ENCODE assay signal across 20 mouse cellular contexts in genomic region chr11:89937241-89937640, GRCm38 (mm10).
DNase-seq lines count a peak whose midpoint lies in the region; ATAC-seq and TF ChIP-seq lines count a peak whose summit lies in the region.
"Had no signal": no experiment of that assay in that cellular context is flagged by ENCODE, and none has a peak within 500 bp of the region (broad histone marks: within the 10 kb centered on the region; RNA-seq: fewer than 3 reads in every experiment).

No protein-coding gene starts in this region.

- TF ChIP-seq EP300 in stomach, postnatal 0 days (optimal IDR thresholded peaks at IDR 0.05), result no peak

- peak; percentile 40; the same call in 1 of the 2 replicates for TF ChIP-seq CTCF in kidney, postnatal 0 days (IDR thresholded peaks at IDR 0.05; ENCODE audit: low read depth)
- TF ChIP-seq CTCF in midbrain, postnatal 0 days (IDR thresholded peaks at IDR 0.05), result peak; percentile 43
- peak; percentile 34; the same call in 1 of the 2 replicates for TF ChIP-seq CTCF in stomach, postnatal 0 days (IDR thresholded peaks at IDR 0.05; ENCODE audit: low read depth)

- no peak overlapping the region for H3K27ac ChIP-seq in kidney, postnatal 0 days
- H3K27ac ChIP-seq in kidney, embryonic 16.5 days (ENCODE audit: low read length), result no peak overlapping the region
- H3K27ac ChIP-seq in midbrain, postnatal 0 days (ENCODE audit: low read depth, low read length), result no peak overlapping the region
- H3K27ac ChIP-seq in midbrain, embryonic 15.5 days, result no peak overlapping the region
- no peak overlapping the region for H3K27ac ChIP-seq in stomach, postnatal 0 days (replicated peaks)
- H3K27ac ChIP-seq: intestine, embryonic 15.5 days; limb, embryonic 10.5 days; midbrain, embryonic 13.5 days; neural tube, embryonic 13.5 days had no signal

- no peak overlapping the region for H3K4me2 ChIP-seq in kidney, postnatal 0 days (ENCODE audit: low read length)
- H3K4me2 ChIP-seq in kidney, embryonic 16.5 days (replicated peaks; ENCODE audit: low read depth, low read length), result no peak overlapping the region
- H3K4me2 ChIP-seq in midbrain, postnatal 0 days (ENCODE audit: low read depth, low read length, poor library complexity, severe bottlenecking), result no peak overlapping the region
- no peak overlapping the region for H3K4me2 ChIP-seq in midbrain, embryonic 15.5 days
- H3K4me2 ChIP-seq in stomach, postnatal 0 days (replicated peaks; ENCODE audit: low read depth), result no peak overlapping the region
- H3K4me2 ChIP-seq: heart, embryonic 12.5 days; intestine, embryonic 15.5 days; midbrain, embryonic 13.5 days; neural tube, embryonic 13.5 days had no signal

- no peaks in the 10 kb centered on the region for H3K27me3 ChIP-seq in kidney, postnatal 0 days (ENCODE audit: insufficient read depth, low read length)
- H3K27me3 ChIP-seq in kidney, embryonic 16.5 days (ENCODE audit: insufficient read depth, low read length), result no peaks in the 10 kb centered on the region
- no peaks in the 10 kb centered on the region for H3K27me3 ChIP-seq in midbrain, postnatal 0 days (ENCODE audit: insufficient read depth, low read length)
- H3K27me3 ChIP-seq in midbrain, embryonic 15.5 days (replicated peaks), result no peaks in the 10 kb centered on the region
- H3K27me3 ChIP-seq in stomach, postnatal 0 days (ENCODE audit: control insufficient read depth, insufficient read depth, low read length), result no peaks in the 10 kb centered on the region
- H3K27me3 ChIP-seq: intestine, embryonic 15.5 days; midbrain, embryonic 13.5 days; neural tube, embryonic 13.5 days had no signal

- WGBS in kidney, postnatal 0 days, result 36% methylated on average over 7 of the region's 7 CpGs
- 35% methylated on average over 7 of the region's 7 CpGs for whole genome bisulfite sequencing in kidney, embryonic 16.5 days
- 43% methylated on average over 7 of the region's 7 CpGs for WGBS in midbrain, postnatal 0 days
- WGBS in midbrain, embryonic 15.5 days, result 47% methylated on average over 7 of the region's 7 CpGs
- WGBS in stomach, postnatal 0 days, result 26% methylated on average over 7 of the region's 7 CpGs

- no peaks in the 10 kb centered on the region for H3K9me3 ChIP-seq in kidney, postnatal 0 days (replicated peaks; ENCODE audit: low read length)
- no peaks in the 10 kb centered on the region for H3K9me3 ChIP-seq in kidney, embryonic 16.5 days (ENCODE audit: low read length)
- no peaks in the 10 kb centered on the region for H3K9me3 ChIP-seq in midbrain, postnatal 0 days (ENCODE audit: low read length)
- H3K9me3 ChIP-seq in midbrain, embryonic 15.5 days, result no peaks in the 10 kb centered on the region
- no peaks in the 10 kb centered on the region for H3K9me3 ChIP-seq in stomach, postnatal 0 days (ENCODE audit: control insufficient read depth, low read length)
- H3K9me3 ChIP-seq: G1E; heart, embryonic 12.5 days; intestine, embryonic 15.5 days; limb, embryonic 10.5 days; midbrain, embryonic 13.5 days; neural tube, embryonic 13.5 days had no signal

- H3K36me3 ChIP-seq in kidney, postnatal 0 days (ENCODE audit: insufficient read depth, low read length), result no peaks in the 10 kb centered on the region
- H3K36me3 ChIP-seq in kidney, embryonic 16.5 days (ENCODE audit: insufficient read depth, low read length), result no peaks in the 10 kb centered on the region
- H3K36me3 ChIP-seq in midbrain, postnatal 0 days (ENCODE audit: insufficient read depth, low read length), result no peaks in the 10 kb centered on the region
- H3K36me3 ChIP-seq in midbrain, embryonic 15.5 days (replicated peaks), result no peaks in the 10 kb centered on the region
- H3K36me3 ChIP-seq in stomach, postnatal 0 days (ENCODE audit: control insufficient read depth, insufficient read depth, low read length), result no peaks in the 10 kb centered on the region
- H3K36me3 ChIP-seq: G1E; heart, embryonic 12.5 days; intestine, embryonic 15.5 days; limb, embryonic 10.5 days; midbrain, embryonic 13.5 days; neural tube, embryonic 13.5 days had no signal

- H3K4me3 ChIP-seq in kidney, postnatal 0 days (replicated peaks; ENCODE audit: low read depth, low read length), result no peak overlapping the region
- H3K4me3 ChIP-seq in kidney, embryonic 16.5 days (ENCODE audit: low read length), result no peak overlapping the region
- H3K4me3 ChIP-seq in midbrain, postnatal 0 days (ENCODE audit: low read depth, low read length), result no peak overlapping the region
- H3K4me3 ChIP-seq in midbrain, embryonic 15.5 days, result no peak overlapping the region
- no peak overlapping the region for H3K4me3 ChIP-seq in stomach, postnatal 0 days (ENCODE audit: low read depth, low read length)
- H3K4me3 ChIP-seq: erythroblast, embryonic 14.5 days; heart, embryonic 12.5 days; intestine, embryonic 15.5 days; limb, embryonic 10.5 days; midbrain, embryonic 13.5 days; neural tube, embryonic 13.5 days had no signal

- ATAC-seq in CD4-positive, CD25-positive, alpha-beta regulatory T cell, adult 4 months, result no peak
- ATAC-seq in kidney, postnatal 0 days (replicated peaks; ENCODE audit: low FRiP score, low read depth), result no peak
- no peak for ATAC-seq in kidney, embryonic 16.5 days (ENCODE audit: low FRiP score, low TSS enrichment)
- ATAC-seq in midbrain, postnatal 0 days (ENCODE audit: low FRiP score), result no peak
- no peak for ATAC-seq in midbrain, embryonic 15.5 days (replicated peaks)
- ATAC-seq in stomach, postnatal 0 days (ENCODE audit: low FRiP score, low TSS enrichment), result no peak
- ATAC-seq: forebrain, embryonic 16.5 days; intestine, embryonic 15.5 days; midbrain, embryonic 13.5 days had no signal

- peak; percentile 2 for DNase-seq in CD4-positive, CD25-positive, alpha-beta regulatory T cell, adult 2 months (ENCODE audit: low read depth, low spot score)
- DNase-seq in kidney, postnatal 0 days (ENCODE audit: low spot score), result peak; percentile 31
- no peak for DNase-seq in midbrain, postnatal 0 days (ENCODE audit: low spot score)
- DNase-seq in stomach, postnatal 0 days (ENCODE audit: low spot score), result peak; percentile 17
- DNase-seq in left cerebral cortex, adult 9 months (ENCODE audit: low spot score in 2 of 2), result no peak
- DNase-seq: cerebellum, adult 2 months; gastrocnemius, postnatal 10 days; layer of hippocampus, postnatal 36 days; retina, postnatal 1 day had no signal

- no peak overlapping the region for H3K9ac ChIP-seq in kidney, postnatal 0 days (ENCODE audit: low read depth, low read length)
- H3K9ac ChIP-seq in kidney, embryonic 16.5 days (replicated peaks; ENCODE audit: low read length), result no peak overlapping the region
- H3K9ac ChIP-seq in midbrain, postnatal 0 days (replicated peaks; ENCODE audit: low read length, poor library complexity, severe bottlenecking), result no peak overlapping the region
- no peak overlapping the region for H3K9ac ChIP-seq in midbrain, embryonic 15.5 days
- H3K9ac ChIP-seq in stomach, postnatal 0 days (ENCODE audit: low read length), result no peak overlapping the region
- H3K9ac ChIP-seq: heart, embryonic 12.5 days; intestine, embryonic 15.5 days; midbrain, embryonic 13.5 days; neural tube, embryonic 13.5 days had no signal

- H3K4me1 ChIP-seq in kidney, postnatal 0 days (replicated peaks; ENCODE audit: insufficient read depth, low read length), result no peaks in the 10 kb centered on the region
- no peaks in the 10 kb centered on the region for H3K4me1 ChIP-seq in kidney, embryonic 16.5 days (ENCODE audit: insufficient read depth, low read length)
- H3K4me1 ChIP-seq in midbrain, postnatal 0 days (ENCODE audit: insufficient read depth, low read length), result no peaks in the 10 kb centered on the region
- no peaks in the 10 kb centered on the region for H3K4me1 ChIP-seq in midbrain, embryonic 15.5 days
- H3K4me1 ChIP-seq in stomach, postnatal 0 days (replicated peaks; ENCODE audit: control insufficient read depth, insufficient read depth), result no peaks in the 10 kb centered on the region
- H3K4me1 ChIP-seq: heart, embryonic 12.5 days; intestine, embryonic 15.5 days; limb, embryonic 10.5 days had no signal

Comparison
In these comparisons a context has a peak if more than half of its experiments do, and no peak if none do; other contexts are left out.
1. DNase-seq: peak in CD4-positive, CD25-positive, alpha-beta regulatory T cell, adult 2 months (single experiment), kidney, postnatal 0 days (single experiment) and stomach, postnatal 0 days (single experiment); none in midbrain, postnatal 0 days (single experiment) and left cerebral cortex, adult 9 months (0 of 2).
2. Peak in every context shown above with its lines, with median percentiles within 50 percentile points of each other: CTCF ChIP-seq.